Mouse (Mus musculus): Measurements from ENCODE around the gene Tmem52.

DNA sequence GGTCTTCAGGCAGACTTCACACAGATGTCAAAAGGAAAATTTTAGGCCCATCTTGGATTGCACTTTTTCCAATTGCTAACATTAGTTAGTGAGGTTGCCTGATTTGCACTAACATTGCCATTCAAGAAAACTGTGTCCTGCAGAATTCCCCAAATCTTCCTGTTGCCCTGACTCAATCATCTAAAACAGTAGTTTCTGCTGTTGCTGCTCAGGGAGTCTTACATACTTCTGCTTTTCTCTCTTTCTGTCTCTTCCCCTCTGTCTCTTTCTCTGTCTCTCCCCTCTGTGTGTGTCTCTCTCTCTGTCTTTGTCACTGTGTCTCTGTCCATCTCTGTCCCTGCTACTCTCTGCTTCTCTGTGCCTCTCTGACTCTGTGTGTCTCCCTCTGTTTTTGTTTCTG, 40.5 kb upstream of the Tmem52 start:
- TF ChIP-seq CTCF (IDR thresholded peaks at IDR 0.05; ENCODE audit: low read depth) (no peak), EP300 (IDR thresholded peaks at IDR 0.05; ENCODE audit: low read depth) (no peak)
